Mouse (Mus musculus) thymus, adult 18-20 months (tissue): ENCODE data around the gene Prdm16.

Experiments used
- DNase-seq, 2 experiments: peaks; one replicate each; pipeline ENCODE4 v3.0.0; 2022; ENCODE audit warnings: mixed read lengths in 2 of 2

Gene Prdm16

DNA sequence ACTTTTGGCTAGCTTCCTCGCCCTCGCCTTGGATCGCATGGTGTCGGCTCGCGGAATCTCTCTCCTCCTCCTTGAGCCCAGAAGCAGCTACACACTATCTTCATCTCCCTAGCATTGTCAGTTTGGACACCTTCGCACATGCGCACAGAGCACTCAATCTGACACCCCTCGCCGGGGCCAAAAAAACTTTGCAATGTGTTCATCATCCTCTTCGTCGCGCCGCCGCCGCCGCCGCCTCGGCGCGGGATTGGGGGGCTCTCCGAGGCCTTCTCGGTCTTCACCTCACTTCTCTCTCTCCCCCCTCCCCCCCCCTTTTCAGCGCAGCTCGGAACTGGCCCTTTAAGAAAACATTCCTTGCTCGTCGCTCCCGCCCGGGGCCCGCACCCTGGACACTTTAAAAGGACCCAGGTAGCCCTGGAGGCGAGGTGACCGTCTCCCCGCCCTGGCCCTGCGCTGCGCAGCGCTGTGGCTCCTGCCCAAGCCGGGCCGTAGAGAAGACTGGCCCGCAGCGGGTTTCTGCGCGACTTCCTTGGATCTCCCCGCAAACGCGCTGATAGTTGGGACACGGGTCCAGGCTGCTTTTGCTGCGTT is at the start of gene Prdm16:
Gene Prdm16, minus strand, starts transcription at position 153 of the 591 bp plus-strand sequence.
- no peak for DNase-seq

DNA sequence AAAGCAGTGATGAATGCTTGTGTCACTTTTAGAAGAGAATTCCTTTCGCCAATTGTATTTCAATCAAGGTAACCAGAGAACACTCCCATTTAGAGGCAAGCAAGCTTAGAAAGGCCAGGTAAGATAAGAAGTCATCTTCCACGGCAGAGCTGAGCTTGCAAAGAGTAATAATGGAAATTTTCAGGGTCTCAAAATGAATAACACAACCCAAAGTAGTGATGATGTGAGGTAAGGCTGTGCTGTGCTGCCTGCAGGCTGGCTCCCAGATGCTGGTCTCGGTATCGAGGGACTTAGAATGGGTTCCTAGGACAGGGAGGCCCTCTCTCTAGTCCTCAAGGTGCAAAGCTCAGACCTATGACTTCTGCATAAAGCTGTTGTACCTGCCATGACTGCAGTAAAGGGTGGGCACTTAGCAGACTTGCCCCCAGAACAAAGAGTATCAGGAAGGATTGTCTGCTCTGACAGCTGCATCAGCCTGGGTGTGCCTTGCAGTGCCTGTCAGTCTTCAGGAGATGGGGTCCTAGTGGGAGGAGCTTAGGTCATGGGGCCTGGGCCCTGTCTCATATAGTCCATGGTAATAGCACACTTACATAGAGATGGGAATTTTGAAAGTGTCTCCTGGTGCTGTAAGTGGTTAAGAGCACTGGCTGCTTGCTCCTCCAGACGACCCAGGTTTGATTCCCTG is 46.5 kb upstream of the Prdm16 start:
- no peak for DNase-seq

DNA sequence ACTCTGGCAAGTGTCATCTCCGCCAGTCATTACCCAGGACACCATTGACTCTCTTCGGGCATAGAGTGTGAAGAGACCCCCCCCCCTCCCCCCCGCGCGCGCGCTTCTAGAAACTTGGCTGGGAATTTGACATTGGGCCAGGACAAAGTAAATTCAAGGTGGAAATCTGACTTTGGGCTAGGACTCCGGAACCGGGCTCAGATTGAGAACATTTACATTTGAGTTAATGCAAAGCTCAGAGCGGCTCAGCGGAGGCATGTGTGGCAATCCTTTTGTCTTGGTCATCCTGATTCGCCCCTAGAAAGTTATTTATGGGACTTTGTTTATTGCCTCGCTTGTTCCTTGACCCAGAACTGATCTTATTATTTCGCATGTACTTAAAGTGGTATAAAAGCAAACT is 45.6 kb upstream of the Prdm16 start:
- DNase-seq: no peak

DNA sequence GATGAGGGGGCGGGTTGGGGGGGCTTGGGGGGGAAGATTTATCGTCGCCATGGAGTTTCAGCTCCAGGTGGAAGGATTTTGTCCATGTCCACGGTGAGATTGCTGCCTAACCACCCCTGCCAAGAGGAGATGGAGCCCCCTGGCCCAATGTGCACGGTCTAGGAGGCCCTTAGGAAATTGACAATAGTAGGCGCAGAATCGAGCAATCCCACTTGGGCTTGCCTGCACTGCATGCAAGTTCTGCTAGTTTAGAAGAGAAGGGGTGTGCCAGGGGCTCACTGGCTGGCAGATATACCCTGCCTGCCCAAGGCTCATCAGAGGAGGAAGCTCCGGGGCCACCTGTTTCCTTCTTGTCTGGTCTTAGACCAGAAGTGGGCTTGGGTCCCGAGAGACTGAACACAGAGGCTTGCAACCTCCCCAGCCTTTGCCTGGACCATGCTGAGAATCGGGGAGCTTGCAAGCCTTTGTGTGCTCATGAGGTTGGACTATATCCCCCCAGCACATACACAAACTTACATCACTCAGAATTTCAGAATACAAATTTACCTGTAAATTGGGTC is 38.8 kb upstream of the Prdm16 start:
- DNase-seq: no peak

DNA sequence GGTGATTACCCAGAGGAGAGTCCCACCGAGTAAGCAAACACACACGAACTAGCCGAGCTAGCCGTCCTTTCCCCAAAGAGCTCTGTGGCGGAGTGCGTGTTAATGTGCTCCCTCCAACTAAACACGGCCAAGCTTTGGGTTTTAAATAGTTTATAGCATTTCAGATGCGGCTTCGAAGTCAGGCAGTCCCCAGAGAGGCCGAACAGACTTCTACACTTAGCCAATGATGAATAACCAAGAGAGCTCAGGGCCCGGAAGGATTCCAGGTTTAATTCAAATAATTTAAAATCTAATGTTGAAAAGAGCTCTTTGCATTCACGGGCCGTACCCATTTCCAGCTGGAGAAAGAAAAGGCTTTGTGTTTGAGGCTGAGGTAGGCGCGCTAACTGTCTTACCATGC is 38.3 kb upstream of the Prdm16 start:
- no peak for DNase-seq

DNA sequence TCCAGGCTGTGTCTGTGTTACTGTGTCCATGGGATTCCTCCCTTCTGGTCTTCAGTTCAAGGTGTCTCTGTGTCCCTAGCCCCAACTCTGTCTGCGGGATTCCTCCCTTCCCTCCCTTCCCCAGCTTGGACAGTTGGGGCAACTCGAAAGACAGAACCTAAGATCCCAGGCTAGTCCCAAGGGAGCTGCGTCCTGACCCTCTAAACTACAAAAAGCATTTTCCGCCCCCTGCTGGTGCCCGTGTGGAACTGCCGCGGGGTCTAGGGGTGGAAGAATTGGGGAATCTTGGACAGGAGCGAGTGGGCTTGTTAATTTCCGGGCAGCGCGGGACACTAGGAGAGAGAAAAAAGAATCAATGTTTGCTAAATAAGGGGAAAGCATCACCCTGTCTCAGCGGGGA is 37.9 kb upstream of the Prdm16 start:
- DNase-seq: no peak

DNA sequence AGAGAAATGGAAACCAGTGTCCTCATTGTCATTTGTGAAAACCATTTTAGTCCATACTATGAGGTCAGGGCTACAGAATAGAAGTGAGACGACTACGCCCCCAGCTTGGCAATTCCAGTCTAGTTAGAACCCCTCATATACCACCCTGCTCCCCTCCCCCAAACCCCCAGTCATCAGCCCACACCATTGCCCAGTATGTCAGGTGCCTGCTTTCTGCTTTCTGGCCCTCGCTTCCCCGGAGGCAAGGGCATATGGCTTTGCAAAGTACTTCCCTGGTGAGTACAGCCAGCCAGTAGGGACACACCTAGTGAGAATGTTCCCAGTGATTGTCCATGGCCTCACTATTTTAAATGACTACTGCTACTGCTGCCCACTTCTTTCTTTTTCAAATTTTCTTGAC is 37.3 kb upstream of the Prdm16 start:
- DNase-seq: no peak

DNA sequence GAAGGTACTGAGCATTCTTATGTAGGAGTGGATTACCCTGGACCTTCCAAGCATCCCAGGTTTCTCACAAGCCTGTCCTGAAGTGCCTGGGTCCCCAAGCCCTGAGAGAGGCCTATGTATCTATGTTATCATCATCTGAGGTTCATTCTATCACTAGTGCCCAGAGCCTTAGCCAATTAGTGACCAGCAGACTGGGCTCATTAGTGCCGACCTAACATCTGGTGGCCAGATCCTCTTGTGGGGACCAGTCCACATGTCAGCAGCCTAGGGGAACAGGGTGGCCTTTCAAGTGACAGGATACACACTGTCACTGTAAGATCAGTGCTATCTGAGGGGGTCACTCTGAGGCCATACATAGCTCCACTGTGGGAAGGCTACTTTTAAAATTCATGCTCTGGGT is 35.4 kb upstream of the Prdm16 start:
- no peak for DNase-seq

DNA sequence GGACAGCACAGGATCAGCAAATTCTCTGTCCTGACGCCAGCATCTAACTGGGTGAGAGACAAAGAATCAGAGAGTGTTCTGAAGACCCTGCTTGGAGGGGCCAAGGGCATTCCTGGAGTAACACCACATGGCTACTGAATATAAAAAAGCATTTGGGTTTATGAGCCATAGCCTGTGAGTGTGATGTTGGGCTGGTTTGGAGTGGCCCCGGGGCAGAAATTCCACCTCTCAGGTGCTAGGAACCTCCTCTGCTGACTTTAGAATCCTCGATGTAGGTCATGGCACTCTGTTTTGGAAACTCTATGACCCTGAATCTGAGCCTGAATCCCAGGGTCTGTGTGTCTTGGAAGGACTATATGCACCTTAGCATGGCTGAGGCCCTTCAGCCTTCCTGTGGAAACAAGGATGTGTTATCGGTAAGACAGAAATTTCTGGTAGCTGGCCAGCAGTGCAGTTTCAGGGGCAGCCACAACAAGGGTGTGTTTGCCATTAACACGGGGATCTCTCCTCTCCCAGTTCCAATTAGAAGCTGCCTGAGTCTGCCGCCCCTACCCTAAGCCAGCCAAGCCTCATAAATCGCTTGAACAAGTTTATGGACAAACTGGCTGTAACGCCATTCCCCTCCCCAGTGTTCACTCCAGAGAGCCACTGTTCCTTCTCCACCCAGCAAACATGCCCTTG is 34.7 kb upstream of the Prdm16 start:
- no peak for DNase-seq

DNA sequence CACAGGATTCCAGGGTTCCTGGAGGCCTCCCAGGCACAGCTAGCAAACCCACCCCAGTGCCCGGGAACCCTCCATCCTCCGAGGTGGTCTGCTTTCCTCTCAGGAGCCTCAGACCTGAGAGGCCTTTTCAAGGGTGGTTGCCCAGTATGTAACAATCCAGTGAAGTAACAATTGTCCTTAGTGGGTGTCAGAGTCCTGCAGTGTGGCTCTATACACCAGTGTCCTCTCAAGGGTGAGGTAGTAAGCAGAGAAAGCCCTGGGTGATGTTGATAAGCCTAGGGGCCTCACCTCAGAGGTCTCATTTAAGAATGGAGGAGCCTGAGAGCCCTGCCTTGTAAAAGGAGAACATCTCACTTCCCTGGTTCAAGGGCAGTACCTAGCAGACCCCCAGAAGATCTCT is 31.1 kb upstream of the Prdm16 start, which contains the start of gene Actrt2:
Gene Actrt2, minus strand, starts transcription at position 101 of the 400 bp plus-strand sequence.
- DNase-seq: no peak

DNA sequence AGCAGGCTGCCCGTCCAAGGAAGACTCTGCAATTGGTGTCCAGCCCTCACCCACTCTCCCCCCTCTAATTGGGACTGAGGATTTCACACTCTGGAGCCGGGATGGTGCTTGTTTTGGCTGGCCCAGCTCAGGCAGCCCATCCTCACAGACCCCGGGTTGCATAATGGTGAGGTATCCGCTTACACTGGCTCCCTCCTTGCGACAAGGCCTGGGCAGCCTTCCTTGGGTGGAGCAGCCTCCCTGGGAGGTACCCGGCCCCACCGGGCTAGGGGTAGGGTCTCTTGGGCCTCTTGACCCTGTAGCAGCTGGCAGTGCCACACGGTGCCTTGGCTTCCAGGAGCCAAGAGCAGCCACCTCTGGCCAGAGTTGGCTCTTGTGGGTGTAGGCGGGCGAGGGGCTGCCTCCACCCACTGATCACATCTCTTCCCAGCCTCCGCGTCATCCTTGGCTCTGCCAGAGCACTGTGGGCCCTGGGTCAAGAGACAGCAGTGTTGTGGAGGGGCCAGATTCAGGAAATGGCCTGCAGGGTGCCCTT is 26.1 kb upstream of the Prdm16 start:
- DNase-seq: no peak

DNA sequence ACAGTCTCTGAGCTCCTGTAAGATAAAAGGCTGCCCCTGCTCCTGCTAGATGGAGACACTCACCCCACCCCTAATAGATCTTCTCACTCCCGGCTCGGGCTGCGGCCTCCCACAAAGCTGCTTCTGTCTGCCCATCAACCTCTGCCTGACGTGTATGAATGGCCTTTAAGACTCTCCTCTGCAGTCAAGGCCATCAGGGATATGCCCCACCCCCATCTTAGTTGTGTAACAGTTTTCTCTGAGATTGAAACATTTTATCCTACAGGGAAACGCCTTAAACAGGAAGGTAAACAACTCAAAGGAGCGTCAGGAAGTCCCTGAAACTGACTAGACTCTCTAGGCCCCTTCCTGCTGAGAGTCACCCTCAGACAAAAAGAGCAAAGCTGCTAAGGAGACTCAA is 24.6 kb upstream of the Prdm16 start:
- DNase-seq: no peak

DNA sequence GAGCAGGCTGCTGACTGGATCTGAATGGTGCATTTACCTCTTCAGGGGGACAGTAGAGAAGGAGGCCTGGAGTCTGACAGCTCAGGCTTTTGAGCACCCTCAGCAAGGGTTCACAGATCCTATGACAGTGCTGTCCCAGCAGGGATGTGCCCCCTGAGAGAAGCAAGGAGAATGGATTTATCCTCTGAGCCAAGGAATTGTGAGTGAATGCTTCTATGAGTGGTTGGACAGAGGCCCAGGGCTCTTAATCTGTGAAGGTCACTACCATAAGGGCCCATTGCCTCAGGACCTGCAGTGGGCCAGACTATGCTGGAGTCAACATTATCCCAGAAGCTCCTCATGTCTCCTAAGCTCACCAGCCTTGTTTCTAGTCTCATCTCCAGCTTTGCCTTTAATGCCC is 23.4 kb upstream of the Prdm16 start:
- DNase-seq: no peak

DNA sequence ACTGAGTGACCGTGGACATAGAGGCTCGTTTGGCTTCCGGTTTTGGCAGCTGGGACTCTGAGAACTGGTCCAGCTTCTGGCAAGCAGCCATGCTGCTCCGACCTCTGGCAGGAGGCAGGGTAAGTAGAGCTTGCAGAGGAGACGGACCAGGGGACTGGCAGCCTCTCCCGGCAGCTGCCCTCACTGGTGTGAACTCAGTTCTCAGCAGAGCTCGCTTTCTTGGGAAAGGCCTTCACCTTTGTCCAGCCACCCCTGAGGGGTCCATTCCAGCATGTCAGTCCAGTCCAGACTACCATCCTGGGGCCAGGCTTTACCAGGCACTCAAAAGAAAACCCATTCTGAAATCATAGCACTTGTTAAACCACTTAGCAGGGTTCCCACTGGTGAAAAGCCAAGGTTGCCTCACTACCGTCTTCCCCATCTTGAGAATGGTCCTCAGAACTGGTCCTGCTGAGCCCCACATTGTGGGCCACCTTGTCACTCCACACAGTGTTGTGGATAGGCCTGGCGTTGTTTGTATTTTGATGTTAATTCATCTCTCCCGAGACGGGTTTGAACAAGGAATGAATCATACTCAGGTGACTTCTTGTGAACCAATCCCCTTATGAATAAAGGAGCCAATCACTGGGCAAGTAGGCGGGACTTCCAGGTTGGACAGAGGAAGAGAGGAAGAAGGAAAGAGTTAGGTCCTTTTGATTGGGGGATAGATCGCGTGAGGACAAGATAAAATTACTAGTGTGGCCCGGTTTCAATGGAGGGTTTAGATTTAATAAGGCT is 18.6 kb upstream of the Prdm16 start:
- DNase-seq: no peak

DNA sequence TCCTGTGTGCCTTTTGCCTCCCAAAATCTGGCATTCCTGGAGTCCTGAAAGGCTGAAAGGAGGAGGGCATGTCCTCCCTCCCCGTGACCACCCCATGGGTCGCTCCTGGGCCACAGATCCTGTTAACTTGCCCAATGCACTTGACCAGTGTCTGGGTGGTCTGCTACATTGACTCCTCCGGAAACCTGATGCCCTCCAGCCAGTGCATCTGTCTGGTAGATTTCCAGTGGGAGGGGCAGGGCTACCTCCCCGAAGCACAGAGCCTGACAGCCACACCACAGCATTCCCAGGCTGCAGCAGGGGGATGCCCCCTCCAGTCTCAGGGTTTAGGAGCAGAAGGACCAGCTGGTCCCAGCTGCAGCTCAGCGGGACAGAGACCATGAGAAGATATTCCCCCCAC is 15.8 kb upstream of the Prdm16 start:
- DNase-seq: no peak

DNA sequence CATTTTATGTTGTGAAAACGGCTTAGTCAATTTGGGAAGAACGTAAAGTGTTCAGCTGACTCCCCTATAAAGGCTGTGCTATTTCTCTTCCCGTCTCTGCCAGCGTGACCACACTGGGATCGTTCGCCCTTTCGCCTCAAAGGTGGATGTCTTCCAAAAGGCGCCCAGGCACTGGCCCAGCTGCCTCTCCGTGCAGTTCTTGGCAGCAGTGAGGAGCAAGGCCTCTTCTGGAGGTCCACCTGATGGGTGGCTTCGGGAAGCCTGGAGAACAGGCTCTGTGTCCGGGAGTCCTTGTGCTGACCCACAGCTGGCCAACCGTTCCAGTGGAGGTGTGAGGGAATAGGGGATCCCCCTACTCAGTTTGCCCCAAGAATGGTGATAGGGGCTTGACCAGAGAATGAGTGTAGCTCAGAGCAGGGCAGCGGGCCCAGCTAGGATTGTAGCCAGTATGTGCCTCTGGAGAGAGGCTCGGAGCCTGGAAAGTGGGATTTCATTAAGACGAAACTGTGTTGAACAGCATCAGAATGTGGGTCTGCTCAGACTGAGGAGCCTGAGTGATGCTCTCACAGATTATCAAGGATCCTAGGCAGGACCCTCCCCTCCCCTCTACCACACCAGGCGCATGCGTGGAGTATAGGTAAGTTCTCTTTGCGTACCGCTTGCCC is 12.5 kb upstream of the Prdm16 start:
- no peak for DNase-seq

DNA sequence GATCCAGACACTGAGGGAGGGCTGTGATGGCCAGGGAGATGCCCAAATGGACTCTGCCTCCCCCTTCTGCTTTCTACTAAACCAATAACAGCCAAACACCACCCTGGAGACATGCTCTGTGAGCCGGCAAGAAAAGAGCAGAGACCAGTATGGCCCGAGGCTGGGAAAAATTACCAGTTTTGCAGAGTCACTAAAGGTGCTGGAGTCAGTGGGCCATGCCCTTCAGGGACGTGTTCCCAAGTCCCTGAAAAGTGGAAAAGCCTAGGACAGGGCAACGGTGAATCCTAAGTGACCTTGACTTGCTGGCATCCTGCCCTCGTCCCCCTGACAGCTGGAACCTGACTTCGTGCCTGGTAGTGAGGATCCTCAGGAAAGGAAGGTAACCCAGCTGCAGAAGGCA is 5.8 kb upstream of the Prdm16 start:
- DNase-seq: no peak

DNA sequence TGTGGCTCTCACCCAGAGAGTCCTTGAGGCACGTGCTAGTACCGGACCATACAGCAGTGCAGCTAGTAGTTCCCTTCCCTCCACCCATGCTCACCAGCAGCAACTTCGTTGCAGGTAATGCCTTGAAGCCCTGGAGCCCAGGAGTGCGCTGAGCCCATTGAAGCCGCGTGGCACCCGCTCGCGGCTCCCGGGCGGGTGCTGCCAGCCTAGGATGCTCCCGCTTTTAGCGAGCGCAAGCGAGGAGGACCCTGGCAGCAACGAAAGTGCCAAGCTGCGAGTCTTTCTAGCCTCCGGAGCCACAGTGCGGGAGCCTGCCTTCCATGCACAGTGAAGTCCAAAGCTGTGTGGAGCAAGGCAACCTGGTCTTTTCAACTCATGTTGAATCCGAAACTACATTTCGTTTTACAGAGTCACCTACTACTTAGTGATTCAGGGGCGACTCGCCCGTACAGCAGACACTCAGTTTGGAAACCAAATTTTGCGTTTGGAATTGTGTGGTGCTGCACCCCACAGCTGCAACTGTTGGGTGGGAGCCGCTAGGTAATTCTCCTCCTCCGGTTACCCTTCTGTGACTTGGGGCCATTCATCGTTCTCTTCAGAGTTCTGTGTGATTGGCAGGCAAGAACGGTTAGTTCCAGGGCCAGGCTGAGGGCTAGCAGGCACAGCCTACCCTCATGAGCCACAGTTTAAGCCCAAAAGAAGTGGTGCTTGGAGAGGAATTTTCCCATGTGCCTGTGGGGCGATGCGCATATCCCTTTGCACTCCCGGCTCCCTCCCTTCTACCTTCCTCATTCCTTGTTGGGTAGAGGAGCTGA is 4.8 kb upstream of the Prdm16 start:
- no peak for DNase-seq

DNA sequence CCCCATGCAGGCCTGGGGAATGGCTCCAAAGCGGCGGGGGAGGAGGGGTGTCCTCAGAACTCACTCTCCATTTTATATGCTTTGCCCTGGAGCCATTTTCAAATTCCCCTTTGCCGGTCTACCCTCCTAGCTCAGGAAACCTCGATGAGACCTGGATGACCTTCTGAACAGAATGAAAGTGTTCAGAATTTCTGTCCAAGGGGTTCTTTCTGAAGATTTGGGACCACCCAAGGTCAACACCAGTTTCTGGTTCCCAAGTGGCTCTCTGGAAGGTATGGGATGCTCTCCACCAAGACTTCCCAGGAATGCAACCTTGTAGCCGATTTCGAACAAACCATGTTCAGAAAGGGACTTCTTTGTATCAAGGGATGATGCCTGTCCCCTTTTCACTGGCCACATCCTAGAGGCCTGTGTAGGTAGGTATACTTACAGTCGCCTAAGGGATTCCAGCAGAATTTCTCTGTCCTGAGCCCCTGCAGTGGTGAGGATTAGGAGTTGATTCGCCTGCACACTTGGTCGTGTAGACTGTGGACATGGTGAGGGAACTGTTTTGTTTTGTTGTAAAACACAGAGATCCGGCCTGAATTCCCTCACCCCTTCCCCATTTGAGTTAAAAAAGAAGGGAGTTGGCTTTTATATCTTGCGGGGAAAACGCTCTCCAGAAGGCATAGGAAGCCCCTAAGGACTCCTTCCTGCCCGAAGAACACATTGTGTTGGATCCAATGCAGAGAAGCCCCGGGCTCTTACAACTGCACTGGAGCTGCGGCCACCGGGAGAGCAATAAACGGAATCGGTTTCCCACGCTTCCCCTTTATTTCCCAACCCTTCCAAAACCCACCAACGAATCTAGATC is 4.0 kb upstream of the Prdm16 start:
- DNase-seq: no peak
